Mouse (Mus musculus): ENCODE measurements at regions not wholly inside any gene's neighbourhood (a gene's known extent, or its start where the extent isn't known, plus 50 kb on each side); places are given as distances from the start of the nearest gene placed in this dataset.
A peak's percentile ranks its signal among the peaks of the same experiment; 100 is the strongest.

DNA sequence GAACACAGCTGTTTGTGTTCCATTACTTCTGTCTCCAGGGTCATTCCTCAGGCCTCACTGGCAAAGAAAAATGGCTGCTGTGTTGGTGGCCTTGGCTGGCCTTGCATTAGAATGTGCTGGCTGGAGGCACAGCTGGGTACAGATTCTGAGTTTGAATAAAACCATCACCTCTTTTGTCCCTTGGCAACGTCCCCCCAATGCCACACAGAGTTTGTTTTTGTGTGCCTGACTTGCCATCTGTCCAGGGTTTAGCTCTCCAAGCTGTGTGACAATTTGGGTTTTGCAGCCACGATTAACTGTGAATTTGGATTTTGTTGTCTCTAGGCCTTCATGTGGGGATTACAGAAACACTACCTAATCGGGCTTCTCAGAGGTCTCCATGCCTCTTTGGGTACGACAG lies 76.6 kb upstream of the Zfp831 start:
- Histone ChIP-seq H3K36me3 (ENCODE audit: control insufficient read depth, insufficient read depth, low read length) (no peaks in the 10 kb centered on the region), H3K4me2 (replicated peaks; ENCODE audit: low read depth, low read length, severe bottlenecking) (no peak overlapping the region), H3K9me3 (ENCODE audit: control insufficient read depth, low read length) (no peaks in the 10 kb centered on the region), H3K27ac (replicated peaks; ENCODE audit: low read depth, low read length) (no peak overlapping the region), H3K9ac (ENCODE audit: low read depth, low read length, severe bottlenecking) (no peak overlapping the region), H3K4me3 (replicated peaks; ENCODE audit: low read length) (no peak overlapping the region), H3K4me1 (ENCODE audit: control insufficient read depth, insufficient read depth, low read length) (peaks cover 6% of the 10 kb centered on the region; the same call in 1 of the 2 replicates), H3K27me3 (ENCODE audit: control insufficient read depth, insufficient read depth, low read length) (no peaks in the 10 kb centered on the region)
- no peak for TF ChIP-seq POLR2A (IDR thresholded peaks at IDR 0.05; ENCODE audit: borderline replicate concordance, extremely low read depth, insufficient read depth, insufficient read length)
- DNase-seq (ENCODE audit: low spot score), result no peak
- 78% methylated on average over 4 of the region's 4 CpGs for WGBS
- ATAC-seq (ENCODE audit: low FRiP score, low read depth), result no peak

DNA sequence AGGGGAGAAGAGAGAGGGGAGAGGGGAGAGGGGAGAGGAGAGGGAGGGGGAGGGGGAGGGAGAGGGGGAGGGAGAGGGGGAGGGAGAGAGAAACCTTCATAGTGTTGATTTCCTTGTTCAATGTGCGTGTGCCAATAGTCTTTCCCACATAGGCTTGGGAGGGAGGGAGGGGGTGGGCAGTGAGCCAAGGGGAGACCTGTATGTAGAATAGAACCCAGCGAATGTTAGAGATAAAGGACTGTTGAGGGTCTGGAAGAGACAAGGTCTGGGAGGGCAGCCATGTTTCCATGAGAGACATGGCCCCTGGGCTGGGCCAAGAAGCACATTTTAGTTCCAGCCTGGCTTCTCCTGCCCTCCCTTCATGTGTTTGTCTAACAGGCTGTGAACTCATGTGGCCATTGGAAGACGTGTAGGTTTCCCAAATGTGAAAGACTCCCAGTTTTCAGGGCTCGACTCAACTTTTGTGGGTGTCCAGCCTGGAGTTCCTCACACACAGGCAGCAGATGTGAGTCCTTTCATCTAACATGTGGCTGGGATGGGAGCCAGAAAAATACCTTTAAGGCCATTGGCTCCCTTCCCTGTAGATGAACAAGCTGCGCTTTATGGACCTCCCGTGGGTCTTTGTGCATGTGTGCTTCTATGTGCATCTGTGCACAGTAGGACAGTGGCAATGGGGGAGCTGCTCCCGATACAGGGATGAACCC lies 68.4 kb upstream of the Zfp831 start:
- H3K27ac ChIP-seq (replicated peaks; ENCODE audit: low read depth, low read length), result 0 out of 2 replicates have a peak overlapping the region, but pooled peaks have one; percentile 19
- no peaks in the 10 kb centered on the region for H3K36me3 ChIP-seq (ENCODE audit: control insufficient read depth, insufficient read depth, low read length)
- no peak for TF ChIP-seq POLR2A (IDR thresholded peaks at IDR 0.05; ENCODE audit: borderline replicate concordance, extremely low read depth, insufficient read depth, insufficient read length)
- ATAC-seq (ENCODE audit: low FRiP score, low read depth), result peak; percentile 69
- no peaks in the 10 kb centered on the region for H3K9me3 ChIP-seq (ENCODE audit: control insufficient read depth, low read length)
- peak; percentile 59 for DNase-seq (ENCODE audit: low spot score)
- WGBS, result 51% methylated on average over 7 of the region's 7 CpGs
- no peak overlapping the region for H3K4me2 ChIP-seq (replicated peaks; ENCODE audit: low read depth, low read length, severe bottlenecking)
- H3K27me3 ChIP-seq (ENCODE audit: control insufficient read depth, insufficient read depth, low read length), result no peaks in the 10 kb centered on the region
- H3K9ac ChIP-seq (ENCODE audit: low read depth, low read length, severe bottlenecking), result no peak overlapping the region
- peaks cover 5% of the 10 kb centered on the region; the same call in 1 of the 2 replicates for H3K4me1 ChIP-seq (ENCODE audit: control insufficient read depth, insufficient read depth, low read length)
- no peak overlapping the region for H3K4me3 ChIP-seq (replicated peaks; ENCODE audit: low read length)

DNA sequence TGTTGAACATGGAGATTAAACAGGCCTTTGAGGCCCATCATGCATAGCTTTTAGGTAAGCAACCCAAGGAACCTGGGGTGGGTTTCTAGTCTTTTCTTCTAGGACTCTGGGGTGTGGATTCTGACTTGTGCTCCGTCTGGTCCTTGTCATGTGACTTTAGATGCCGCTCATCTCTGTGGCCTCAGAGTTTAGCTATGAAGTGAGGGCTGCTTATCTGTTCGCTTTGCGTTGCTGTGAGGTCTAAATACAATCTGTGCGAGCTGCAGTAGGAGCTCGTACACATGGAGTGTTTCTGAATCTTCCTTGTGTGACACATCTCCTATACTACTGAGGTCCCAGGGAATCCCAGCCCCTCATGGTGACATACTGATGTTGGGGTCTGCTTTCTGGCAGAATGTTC lies 67.8 kb upstream of the Zfp831 start:
- no peak for TF ChIP-seq POLR2A (IDR thresholded peaks at IDR 0.05; ENCODE audit: borderline replicate concordance, extremely low read depth, insufficient read depth, insufficient read length)
- no peak overlapping the region for H3K27ac ChIP-seq (replicated peaks; ENCODE audit: low read depth, low read length)
- H3K4me3 ChIP-seq (replicated peaks; ENCODE audit: low read length), result no peak overlapping the region
- ATAC-seq (ENCODE audit: low FRiP score, low read depth), result no peak
- no peak for DNase-seq (ENCODE audit: low spot score)
- peaks cover 5% of the 10 kb centered on the region; the same call in 1 of the 2 replicates for H3K4me1 ChIP-seq (ENCODE audit: control insufficient read depth, insufficient read depth, low read length)
- H3K27me3 ChIP-seq (ENCODE audit: control insufficient read depth, insufficient read depth, low read length), result no peaks in the 10 kb centered on the region
- no peaks in the 10 kb centered on the region for H3K9me3 ChIP-seq (ENCODE audit: control insufficient read depth, low read length)
- WGBS, result 92% methylated on average over 6 of the region's 6 CpGs
- H3K9ac ChIP-seq (ENCODE audit: low read depth, low read length, severe bottlenecking), result no peak overlapping the region
- H3K36me3 ChIP-seq (ENCODE audit: control insufficient read depth, insufficient read depth, low read length), result no peaks in the 10 kb centered on the region
- no peak overlapping the region for H3K4me2 ChIP-seq (replicated peaks; ENCODE audit: low read depth, low read length, severe bottlenecking)

DNA sequence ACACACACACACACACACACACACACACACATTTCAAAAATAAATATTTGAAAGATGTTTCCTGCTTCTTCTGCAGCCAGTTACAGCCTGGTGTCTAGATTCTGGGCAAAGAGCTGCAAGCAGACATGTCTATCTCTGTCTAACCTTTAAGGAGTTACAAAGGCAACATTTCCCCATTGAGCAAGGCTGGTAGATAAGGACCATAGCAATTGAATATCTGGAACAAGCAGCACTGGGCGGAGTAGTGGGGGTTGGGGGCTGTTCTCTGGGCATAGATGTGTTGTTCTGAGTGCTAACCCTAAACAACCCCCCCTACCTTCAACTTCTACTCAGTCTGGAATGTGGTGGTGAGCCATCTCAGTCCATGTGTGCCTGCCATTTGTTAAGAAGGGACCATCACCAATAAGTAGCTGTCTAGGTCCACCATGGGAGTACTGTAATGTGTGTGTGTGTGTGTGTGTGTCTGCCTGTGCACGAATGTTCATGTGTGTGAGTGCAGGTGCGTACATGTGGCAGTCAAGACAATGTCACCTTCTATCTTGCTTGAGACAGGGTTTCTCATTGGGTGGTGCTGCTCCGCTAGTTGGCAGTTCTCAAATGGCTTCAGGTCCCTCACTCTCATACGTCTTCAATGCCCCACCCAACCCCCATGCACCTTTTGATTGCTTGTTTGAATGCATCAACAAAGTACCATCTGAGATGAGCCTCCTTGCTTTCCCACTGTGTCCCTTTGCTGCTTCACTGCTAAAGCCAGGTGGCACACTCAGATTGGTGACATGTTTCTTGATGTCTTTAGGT lies 62.2 kb upstream of the Zfp831 start:
- TF ChIP-seq POLR2A (IDR thresholded peaks at IDR 0.05; ENCODE audit: borderline replicate concordance, extremely low read depth, insufficient read depth, insufficient read length), result no peak
- H3K9me3 ChIP-seq (ENCODE audit: control insufficient read depth, low read length), result no peaks in the 10 kb centered on the region
- 92% methylated on average over 5 of the region's 5 CpGs for WGBS
- DNase-seq (ENCODE audit: low spot score) (no peak), ATAC-seq (ENCODE audit: low FRiP score, low read depth) (no peak)
- H3K36me3 ChIP-seq (ENCODE audit: control insufficient read depth, insufficient read depth, low read length), result no peaks in the 10 kb centered on the region
- no peak overlapping the region for H3K27ac ChIP-seq (replicated peaks; ENCODE audit: low read depth, low read length)
- no peak overlapping the region for H3K4me3 ChIP-seq (replicated peaks; ENCODE audit: low read length)
- no peak overlapping the region for H3K9ac ChIP-seq (ENCODE audit: low read depth, low read length, severe bottlenecking)
- H3K4me2 ChIP-seq (replicated peaks; ENCODE audit: low read depth, low read length, severe bottlenecking), result no peak overlapping the region
- no peaks in the 10 kb centered on the region for H3K27me3 ChIP-seq (ENCODE audit: control insufficient read depth, insufficient read depth, low read length)
- H3K4me1 ChIP-seq (ENCODE audit: control insufficient read depth, insufficient read depth, low read length), result no peaks in the 10 kb centered on the region

DNA sequence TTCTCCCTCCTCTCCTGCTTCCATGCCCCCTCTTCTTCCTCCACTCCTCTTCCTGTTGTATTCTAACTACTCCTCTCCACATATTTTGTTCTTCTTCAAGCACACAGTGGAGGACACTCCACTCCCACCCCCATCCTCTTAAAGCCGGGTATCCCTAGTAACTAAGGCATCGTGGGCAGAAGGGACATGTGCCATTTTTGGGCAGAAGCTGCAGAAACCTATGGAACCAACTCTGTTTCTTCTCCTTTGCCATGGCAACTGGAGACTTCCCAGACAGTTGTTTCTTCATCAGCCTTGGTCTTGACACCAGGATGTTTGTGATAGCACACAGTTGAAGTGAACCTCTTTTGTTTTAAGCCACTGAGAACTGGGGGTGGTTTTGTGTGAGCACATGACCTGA lies 59.1 kb upstream of the Zfp831 start:
- Histone ChIP-seq H3K4me2 (replicated peaks; ENCODE audit: low read depth, low read length, severe bottlenecking) (no peak overlapping the region), H3K4me1 (ENCODE audit: control insufficient read depth, insufficient read depth, low read length) (no peaks in the 10 kb centered on the region), H3K9ac (ENCODE audit: low read depth, low read length, severe bottlenecking) (no peak overlapping the region), H3K27me3 (ENCODE audit: control insufficient read depth, insufficient read depth, low read length) (no peaks in the 10 kb centered on the region), H3K36me3 (ENCODE audit: control insufficient read depth, insufficient read depth, low read length) (no peaks in the 10 kb centered on the region), H3K27ac (replicated peaks; ENCODE audit: low read depth, low read length) (no peak overlapping the region), H3K4me3 (replicated peaks; ENCODE audit: low read length) (no peak overlapping the region), H3K9me3 (ENCODE audit: control insufficient read depth, low read length) (no peaks in the 10 kb centered on the region)
- 89% methylated on average over 2 of the region's 2 CpGs for WGBS
- TF ChIP-seq POLR2A (IDR thresholded peaks at IDR 0.05; ENCODE audit: borderline replicate concordance, extremely low read depth, insufficient read depth, insufficient read length), result no peak
- no peak for DNase-seq (ENCODE audit: low spot score)
- ATAC-seq (ENCODE audit: low FRiP score, low read depth), result no peak
